Mouse (Mus musculus) layer of hippocampus, postnatal 10 days (tissue): ENCODE measurements around the gene Slc9a5. TPM values are rescaled to one million over a fixed set of nuclear protein-coding genes. Genes with fewer than 3 reads are reported as not detected.

ENCODE experiments used
- DNase-seq, 2 experiments: peaks; one replicate each; pipeline ENCODE4 v3.0.0; 2021; ENCODE audit warnings: low spot score in 2 of 2
- long read RNA-seq: library from polyadenylated mRNA; stranded (forward); transcript quantifications from one replicate; pipeline ENCODE4 v2.0.0, GENCODE M21; 2023
- total RNA-seq, 2 experiments: library from RNA; stranded (reverse); gene quantifications; 2 replicates each; pipeline ENCODE4 v1.2.3; 2021

Gene Slc9a5
- 10 to 100 TPM; 11.6 to 13.6 TPM for total RNA-seq
- long read RNA-seq, partial matches to known transcripts, result 2 of 6 reads
- long read RNA-seq, other reads (novel, unspliced or antisense), result 3 of 6 reads

- DNase-seq, result peak; percentile 45 to 68
Observed at GRCm38 (mm10) chr8:105348450-105349095, at the start of gene Slc9a5. Gene Slc9a5, plus strand, starts transcription at chr8:105348843.

DNA sequence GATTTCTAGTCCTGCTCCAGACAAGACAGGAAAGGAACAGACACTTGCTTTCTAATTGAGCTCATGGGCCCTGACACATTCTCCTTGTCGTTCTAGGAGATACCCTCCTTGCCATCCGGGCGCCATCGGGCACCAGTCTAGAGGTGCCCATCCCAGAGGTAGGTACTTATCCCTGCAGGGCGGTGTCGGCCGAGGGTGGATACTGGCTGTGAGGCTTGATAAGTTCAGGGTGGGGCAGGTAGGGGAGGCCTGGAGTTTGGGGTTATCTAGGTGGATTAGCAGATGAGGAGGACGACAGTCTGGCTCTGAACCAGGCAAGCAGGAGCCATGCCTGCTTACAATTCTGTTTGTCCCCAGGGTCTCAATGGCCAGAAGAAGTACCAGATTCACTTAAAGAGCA, 48.7 kb upstream of the Slc9a5 start:
- no peak for DNase-seq

DNA sequence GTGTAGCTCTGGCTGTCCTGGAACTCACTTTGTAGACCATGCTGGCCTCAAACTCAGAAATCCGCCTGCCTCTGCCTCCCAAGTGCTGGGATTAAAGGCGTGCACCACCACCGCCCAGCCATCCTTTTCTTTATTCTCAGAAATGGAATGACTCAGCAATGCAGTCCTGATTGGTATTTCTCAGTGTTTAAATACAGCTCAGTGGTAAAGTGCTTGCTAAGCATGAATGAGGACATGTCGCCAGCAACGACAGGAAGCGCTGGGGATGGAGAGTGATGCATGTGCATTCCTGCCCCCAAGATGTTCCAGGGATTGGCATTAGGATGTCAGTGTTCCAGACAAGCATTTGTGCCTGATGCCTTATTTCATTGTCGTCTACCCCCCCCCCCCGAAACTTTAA, 45.2 kb upstream of the Slc9a5 start:
- DNase-seq, result no peak

DNA sequence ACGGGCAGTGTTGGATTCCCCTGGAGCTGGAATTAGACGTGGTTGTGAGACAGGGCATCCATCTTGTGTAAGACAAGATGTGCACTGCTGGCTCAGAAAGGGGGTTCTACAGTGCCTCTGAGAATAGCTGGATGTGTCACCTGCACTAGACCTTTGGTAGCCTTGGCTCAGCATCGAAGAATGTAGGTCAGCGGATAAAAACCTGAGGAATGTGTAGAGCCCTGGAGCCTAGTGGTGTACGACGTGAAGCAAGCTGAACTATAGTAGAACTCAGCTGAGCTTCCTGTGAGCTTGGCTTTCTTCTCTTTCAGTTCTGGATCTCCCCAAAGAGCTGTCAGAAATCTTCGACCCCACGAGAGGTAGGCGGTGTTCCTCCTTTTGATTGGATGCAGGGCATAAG, 44.8 kb upstream of the Slc9a5 start:
- no peak for DNase-seq

GRCm38 (mm10) chr8:105304325-105305210, 44.1 kb upstream of the Slc9a5 start:
- DNase-seq, result no peak

DNA sequence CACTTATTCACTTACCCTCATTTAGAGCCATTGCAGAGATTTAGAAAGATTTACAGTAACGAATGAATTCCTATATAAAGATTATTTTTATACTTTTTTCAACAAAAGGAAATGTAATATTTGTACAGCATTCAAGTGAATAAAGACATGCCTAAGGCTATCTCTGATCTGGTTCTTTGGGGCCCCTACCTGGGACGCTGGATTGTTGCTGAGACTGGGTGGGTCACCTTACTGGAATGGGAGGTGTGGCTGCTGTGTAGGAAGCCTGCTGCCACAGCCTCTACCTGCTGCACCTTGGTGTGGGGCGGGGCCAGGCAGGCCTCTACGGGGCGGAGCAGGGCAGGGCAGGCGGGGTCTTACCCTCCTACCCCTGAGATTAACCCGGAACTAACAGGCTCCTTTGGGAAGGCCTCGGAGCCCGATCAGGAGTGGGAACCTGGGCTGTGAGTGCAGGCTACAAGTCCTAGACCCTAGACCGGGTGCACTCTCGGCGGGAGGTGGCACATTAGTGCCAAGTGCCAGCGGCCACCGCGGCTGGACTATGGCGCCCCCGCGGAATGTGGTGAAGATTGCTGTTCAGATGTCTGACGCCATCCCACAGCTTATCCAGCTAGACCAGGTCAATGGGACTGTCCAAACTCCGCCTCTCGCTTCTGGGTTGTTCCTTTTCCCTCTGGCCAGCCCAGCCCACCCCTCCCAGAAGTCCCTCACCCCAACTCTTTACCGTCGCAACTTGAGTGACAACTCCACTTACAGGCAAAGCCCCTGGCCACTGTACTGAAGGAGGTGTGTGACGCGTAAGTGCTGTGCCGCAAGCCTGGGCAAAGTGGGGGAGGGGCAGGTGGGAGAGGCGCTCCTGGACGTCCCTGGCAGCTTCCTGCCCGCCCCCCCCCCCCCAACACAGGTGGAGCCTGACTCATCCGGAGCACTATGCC, 43.2 kb upstream of the Slc9a5 start, which contains the start of gene Elmo3:
Gene Elmo3 (plus strand): TSS at position 391 of the 935 bp plus-strand sequence.
- peak; percentile 39 to 60 for DNase-seq

DNA sequence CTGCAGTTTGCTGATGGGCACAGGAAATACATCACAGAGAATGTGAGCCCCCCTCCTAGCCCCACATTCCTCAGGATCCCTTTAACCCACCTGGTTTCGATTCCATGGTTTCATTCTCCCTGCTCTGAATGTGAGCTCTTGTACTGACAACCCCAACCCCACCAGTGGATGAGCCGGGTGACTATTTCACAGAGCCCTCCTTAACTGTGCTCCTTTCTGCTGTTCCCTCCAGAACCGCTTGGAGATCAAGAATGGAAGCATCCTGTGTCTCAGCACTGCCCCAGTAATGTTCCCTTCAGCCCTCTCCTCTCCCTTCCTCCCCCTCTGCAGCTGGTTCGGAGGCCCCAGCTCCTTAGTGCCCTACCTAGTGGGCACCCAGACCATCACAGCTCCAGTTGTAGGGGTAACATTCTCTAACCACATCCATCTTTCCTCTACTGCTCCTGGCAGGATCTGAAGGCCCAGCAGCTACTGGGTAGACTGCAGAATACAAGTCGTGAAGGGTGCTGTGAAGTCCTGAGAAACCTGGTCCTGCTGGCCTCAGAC, 42.4 kb upstream of the Slc9a5 start:
- DNase-seq, result no peak

DNA sequence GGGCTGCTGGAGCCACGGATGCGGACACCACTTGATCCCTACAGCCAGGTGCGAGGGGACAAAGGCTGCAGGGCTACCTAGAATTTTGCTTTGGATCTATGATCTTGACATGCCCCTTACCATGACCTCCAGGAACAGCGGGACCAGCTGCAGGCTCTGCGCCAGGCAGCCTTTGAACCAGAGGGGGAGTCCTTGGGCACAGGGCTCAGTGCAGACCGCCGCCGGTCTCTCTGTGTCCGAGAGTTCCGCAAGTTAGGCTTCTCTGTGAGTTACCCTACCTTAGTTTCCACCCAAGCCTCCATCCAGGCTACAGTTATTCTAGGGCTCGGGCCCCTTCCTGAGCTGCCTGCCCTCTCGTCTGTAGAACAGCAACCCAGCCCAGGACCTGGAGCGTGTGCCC, 41.0 kb upstream of the Slc9a5 start:
- DNase-seq, result no peak

DNA sequence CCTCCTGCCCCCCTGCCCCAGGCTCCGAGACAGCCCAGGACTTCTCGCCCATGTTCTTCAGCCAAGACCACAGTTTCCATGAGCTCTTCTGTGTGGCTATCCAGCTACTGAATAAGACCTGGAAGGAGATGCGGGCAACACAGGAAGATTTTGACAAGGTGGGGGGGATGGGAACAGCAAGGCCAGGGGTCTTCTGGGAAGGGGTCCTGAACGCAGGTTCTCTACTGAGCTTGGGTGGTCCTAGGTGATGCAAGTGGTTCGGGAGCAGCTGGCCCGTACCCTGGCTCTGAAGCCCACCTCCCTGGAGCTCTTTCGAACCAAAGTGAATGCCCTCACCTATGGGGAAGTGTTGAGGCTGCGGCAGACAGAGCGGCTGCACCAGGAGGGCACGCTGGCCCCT, 40.2 kb upstream of the Slc9a5 start:
- DNase-seq, result no peak

- DNase-seq, result no peak
Observed at GRCm38 (mm10) chr8:105309142-105309847, 39.3 kb upstream of the Slc9a5 start.

DNA sequence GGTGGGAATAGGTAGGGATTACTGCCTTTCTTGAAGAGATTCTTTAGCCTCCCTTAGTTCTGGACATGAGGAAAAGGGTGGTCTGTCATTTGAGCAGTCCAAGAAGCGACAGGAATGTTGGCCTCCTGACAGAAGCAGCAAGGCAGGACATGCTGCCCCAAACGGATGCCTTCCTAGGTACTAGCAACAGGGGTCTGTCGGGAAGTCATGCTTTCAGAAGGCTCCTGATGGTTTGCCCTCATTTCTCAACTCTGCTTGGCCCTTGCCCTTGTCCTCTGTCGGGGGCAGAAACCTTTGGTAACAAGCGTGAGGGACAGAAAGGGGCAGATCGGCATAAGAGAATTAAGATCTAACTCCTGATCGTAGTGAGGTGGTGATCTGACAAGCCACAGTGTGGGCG, 38.5 kb upstream of the Slc9a5 start:
- no peak for DNase-seq

DNA sequence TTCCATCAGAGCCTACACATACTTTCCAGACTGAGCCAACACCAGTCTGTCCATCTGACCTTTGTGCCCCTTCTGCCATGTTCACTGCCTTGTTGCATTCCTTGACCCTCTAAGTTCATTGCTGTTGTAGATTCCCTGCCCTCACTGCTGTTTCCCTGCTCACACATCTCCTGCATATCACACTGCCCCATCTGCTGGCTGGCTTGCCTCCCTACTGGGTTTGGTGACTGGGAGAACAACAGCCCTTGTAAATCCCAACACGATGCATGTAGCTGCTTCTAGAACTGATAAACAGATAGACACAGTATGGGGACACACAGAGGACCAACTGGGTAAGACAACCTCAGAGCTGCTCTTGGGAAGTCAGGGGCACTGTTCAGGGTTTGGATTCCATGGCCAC, 36.9 kb upstream of the Slc9a5 start:
- DNase-seq, result no peak

DNA sequence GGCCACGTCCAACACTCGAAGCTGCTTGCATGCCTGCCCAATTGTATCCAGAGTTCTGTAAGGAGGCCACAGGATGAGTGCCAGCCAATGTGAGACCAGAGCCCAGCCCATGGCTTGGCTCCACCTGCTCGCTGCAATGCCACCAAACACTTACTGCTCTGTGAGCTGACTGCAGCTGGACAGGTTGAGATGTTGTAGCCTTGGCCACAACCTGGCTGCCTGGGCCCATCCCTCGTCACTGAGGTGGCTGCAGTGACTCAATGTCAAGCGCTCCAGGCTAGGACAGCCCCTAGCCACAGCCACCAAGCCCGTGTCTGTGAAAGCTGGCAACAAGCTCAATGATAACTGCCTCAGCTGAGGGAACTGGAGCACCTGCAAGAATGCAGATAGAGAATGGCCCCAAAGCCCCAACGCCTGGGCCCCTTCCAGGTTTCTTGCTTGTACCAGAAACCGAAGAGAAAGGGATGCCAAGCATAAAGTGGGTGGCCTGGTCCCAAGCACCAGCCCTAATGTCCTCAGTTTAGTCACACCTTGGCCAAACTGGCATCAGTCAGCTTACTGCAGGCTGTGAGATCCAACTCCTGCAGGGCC, 35.7 kb upstream of the Slc9a5 start:
- no peak for DNase-seq

- no peak for DNase-seq
Observed at GRCm38 (mm10) chr8:105313622-105314402, 34.8 kb upstream of the Slc9a5 start.

GRCm38 (mm10) chr8:105315073-105315769, 33.4 kb upstream of the Slc9a5 start:
- no peak for DNase-seq

- DNase-seq, result no peak
Observed at GRCm38 (mm10) chr8:105317941-105318340, 30.7 kb upstream of the Slc9a5 start.

GRCm38 (mm10) chr8:105318662-105319190, 29.9 kb upstream of the Slc9a5 start:
- DNase-seq, result no peak

DNA sequence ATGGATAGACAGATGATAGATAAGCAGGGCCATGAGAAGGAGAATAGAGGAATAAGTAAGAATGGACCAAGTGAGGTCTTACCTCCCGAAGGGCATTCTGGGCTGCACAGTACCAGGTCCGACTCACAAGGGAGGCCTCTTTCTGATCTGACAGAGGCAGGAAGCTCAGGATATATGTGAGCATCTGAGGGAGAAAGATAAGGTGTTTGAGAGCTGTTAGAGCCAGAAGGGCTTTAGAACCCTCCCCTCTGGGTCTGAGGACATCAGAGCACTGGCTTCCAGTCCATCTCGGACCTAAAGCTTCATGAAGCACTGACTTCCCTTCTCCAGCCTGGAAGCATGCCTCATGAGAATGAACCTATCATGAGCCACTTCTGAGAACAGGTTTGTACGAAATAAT, 25.5 kb upstream of the Slc9a5 start:
- DNase-seq, result no peak
